Mouse (Mus musculus) hindbrain, embryonic 16.5 days (tissue): Measurements from ENCODE around the gene Cep128. TPM values are rescaled to one million over a fixed set of nuclear protein-coding genes. Genes with fewer than 3 reads are reported as not detected.
"Not testable (repeated sequence)": the region's sequence is repeated elsewhere in the genome, so short reads cannot be mapped to it uniquely, and the experiment has no call there.

Experiments
- ATAC-seq: fragments of 200-750 bp; cut with Nextera tagmentation; 2 replicates; pipeline ENCODE4 v1.8.0; 2017; ENCODE audit warnings: moderate TSS enrichment, moderate library complexity
- H3K27ac ChIP-seq: fragments of 300-500 bp; sonication (generic); 2 replicates; pipeline ENCODE4 v1.5.1; 2014; ENCODE audit warnings: low read depth, mild to moderate bottlenecking, control low read depth, low read length, moderate library complexity
- H3K27me3 ChIP-seq: fragments of 300-500 bp; sonication (generic); replicated peaks from 2 replicates; pipeline ENCODE4 v1.6.1; 2014; ENCODE audit warnings: low read length; ENCODE audit not compliant: control insufficient read depth, insufficient read depth
- H3K36me3 ChIP-seq: fragments of 300-500 bp; sonication (generic); 2 replicates; pipeline ENCODE4 v1.6.1; 2014; ENCODE audit warnings: mild to moderate bottlenecking, low read length, moderate library complexity, mixed read lengths; ENCODE audit not compliant: control insufficient read depth, insufficient read depth
- H3K4me1 ChIP-seq: fragments of 300-500 bp; sonication (generic); 2 replicates; pipeline ENCODE4 v1.6.1; 2014; ENCODE audit warnings: low read depth, low read length; ENCODE audit not compliant: control insufficient read depth, insufficient read depth
- H3K4me2 ChIP-seq: fragments of 300-500 bp; sonication (generic); 2 replicates; pipeline ENCODE4 v1.6.1; 2014; ENCODE audit warnings: mild to moderate bottlenecking, low read length, control low read depth, moderate library complexity
- H3K4me3 ChIP-seq: fragments of 300-500 bp; sonication (generic); 2 replicates; pipeline ENCODE4 v1.5.1; 2014; ENCODE audit warnings: mild to moderate bottlenecking, low read length, control low read depth, moderate library complexity
- H3K9ac ChIP-seq: fragments of 300-500 bp; sonication (generic); 2 replicates; pipeline ENCODE4 v1.6.1; 2014; ENCODE audit warnings: low read depth, mild to moderate bottlenecking, control low read depth, low read length, moderate library complexity
- H3K9me3 ChIP-seq: fragments of 300-500 bp; sonication (generic); 2 replicates; pipeline ENCODE4 v1.6.1; 2014; ENCODE audit warnings: mild to moderate bottlenecking, low read length, moderate library complexity; ENCODE audit not compliant: control insufficient read depth
- WGBS: fragments of 180-500 bp; shearing (Covaris S2); extraction: QIAGEN DNeasy Blood & Tissue Kit; methylation state at CpG from one replicate; pipeline ENCODE4 v1.1.7; 2014; 5-methylcytosine and 5-hydroxymethylcytosine counted together
- polyA plus RNA-seq: library from polyadenylated mRNA; unstranded; fragments of >200 nt; fragmentation: Nextera tagmentation; extraction: Ambion mirVana; gene quantifications from 2 replicates; pipeline ENCODE4 v1.2.1, GENCODE M21; 2015

Gene Cep128
- polyA plus RNA-seq, 1 experiment from 2014 or later: 4.7 TPM

- 0 out of 2 replicates have a peak, but pooled peaks cover 2% of the 10 kb centered on the region for H3K27me3 ChIP-seq
- H3K4me2 ChIP-seq: no peak overlapping the region
- H3K27ac ChIP-seq: no peak overlapping the region
- no peak overlapping the region for H3K9ac ChIP-seq
- H3K36me3 ChIP-seq: no peaks in the 10 kb centered on the region
- peaks cover 13% of the 10 kb centered on the region for H3K4me1 ChIP-seq
- ATAC-seq: peak; percentile 95
- 25% methylated on average over 7 of the region's 7 CpGs for WGBS
- no peak overlapping the region for H3K4me3 ChIP-seq
- no peaks in the 10 kb centered on the region for H3K9me3 ChIP-seq
Observed at GRCm38 (mm10) chr12:91412461-91413182, 28.4 kb upstream of the Cep128 start.

- Histone ChIP-seq H3K9me3 (no peaks in the 10 kb centered on the region), H3K36me3 (no peaks in the 10 kb centered on the region), H3K4me2 (no peak overlapping the region), H3K4me1 (peaks cover 13% of the 10 kb centered on the region), H3K27ac (no peak overlapping the region), H3K27me3 (no peaks in the 10 kb centered on the region; the same call in 1 of the 2 replicates), H3K4me3 (no peak overlapping the region), H3K9ac (no peak overlapping the region)
- WGBS: 86% methylated on average over 4 of the region's 4 CpGs
- ATAC-seq: no peak
Observed at GRCm38 (mm10) chr12:91410306-91410705, 26.1 kb upstream of the Cep128 start.

- WGBS: 5% methylated on average over 12 of the region's 12 CpGs
- ATAC-seq: no peak; the same call in 1 of the 2 replicates
Observed at GRCm38 (mm10) chr12:91401049-91401352, 16.8 kb upstream of the Cep128 start.

GRCm38 (mm10) chr12:91400232-91401048 is 16.2 kb upstream of the Cep128 start:
- H3K4me1 ChIP-seq: peaks cover 4% of the 10 kb centered on the region
- H3K4me3 ChIP-seq: peak overlapping the region; percentile 47
- peak overlapping the region; percentile 94 for H3K4me2 ChIP-seq
- H3K36me3 ChIP-seq: no peaks in the 10 kb centered on the region
- H3K9ac ChIP-seq: peak overlapping the region; percentile 52
- no peak overlapping the region for H3K27ac ChIP-seq
- ATAC-seq: peak; percentile 97
- peaks cover 7% of the 10 kb centered on the region for H3K27me3 ChIP-seq
- WGBS: under 1% methylated on average over 36 of the region's 38 CpGs
- H3K9me3 ChIP-seq: no peaks in the 10 kb centered on the region

More at GRCm38 (mm10) chr12:91401049-91401352, 16.8 kb upstream of the Cep128 start:
- peak overlapping the region; percentile 47 for H3K4me3 ChIP-seq
- H3K36me3 ChIP-seq: no peaks in the 10 kb centered on the region
- H3K9me3 ChIP-seq: no peaks in the 10 kb centered on the region
- H3K27me3 ChIP-seq: peaks cover 7% of the 10 kb centered on the region
- H3K9ac ChIP-seq: peak overlapping the region; percentile 52
- H3K4me2 ChIP-seq: peak overlapping the region; percentile 94
- no peak overlapping the region for H3K27ac ChIP-seq
- H3K4me1 ChIP-seq: peaks cover 4% of the 10 kb centered on the region

GRCm38 (mm10) chr12:91383516-91384264 is 519 bp downstream of the Cep128 start:
- Histone ChIP-seq H3K4me2 (peak overlapping the region; percentile 98), H3K9me3 (no peaks in the 10 kb centered on the region), H3K27me3 (no peaks in the 10 kb centered on the region), H3K27ac (no peak overlapping the region), H3K36me3 (no peaks in the 10 kb centered on the region), H3K9ac (peak overlapping the region; percentile 63), H3K4me3 (peak overlapping the region; percentile 68), H3K4me1 (peaks cover 5% of the 10 kb centered on the region)
- WGBS: 8% methylated on average over 22 of the region's 22 CpGs
- peak; percentile 58 for ATAC-seq

- Histone ChIP-seq H3K27me3 (no peaks in the 10 kb centered on the region), H3K36me3 (no peaks in the 10 kb centered on the region), H3K9me3 (peaks cover 4% of the 10 kb centered on the region; the same call in 1 of the 2 replicates), H3K4me3 (no peak overlapping the region), H3K4me1 (no peaks in the 10 kb centered on the region), H3K9ac (no peak overlapping the region), H3K4me2 (no peak overlapping the region), H3K27ac (no peak overlapping the region)
- 92% methylated on average over 3 of the region's 3 CpGs for WGBS
- ATAC-seq: no peak
Observed at GRCm38 (mm10) chr12:91369173-91369572, 15.0 kb downstream of the Cep128 start.

- Histone ChIP-seq H3K27ac (no peak overlapping the region), H3K9me3 (no peaks in the 10 kb centered on the region), H3K36me3 (no peaks in the 10 kb centered on the region), H3K9ac (no peak overlapping the region), H3K27me3 (no peaks in the 10 kb centered on the region), H3K4me3 (no peak overlapping the region), H3K4me2 (no peak overlapping the region), H3K4me1 (no peaks in the 10 kb centered on the region)
- ATAC-seq: no peak
- 86% methylated on average over 8 of the region's 8 CpGs for WGBS
Observed at GRCm38 (mm10) chr12:91353783-91354182, 30.4 kb downstream of the Cep128 start.

GRCm38 (mm10) chr12:91338656-91339055 is 45.6 kb downstream of the Cep128 start:
- not testable (repeated sequence) for H3K4me1 ChIP-seq, ATAC-seq, H3K4me3 ChIP-seq, H3K36me3 ChIP-seq, H3K27me3 ChIP-seq, H3K9ac ChIP-seq, H3K27ac ChIP-seq, H3K9me3 ChIP-seq, H3K4me2 ChIP-seq
- 96% methylated on average over 13 of the region's 13 CpGs for WGBS

GRCm38 (mm10) chr12:91327527-91327926 is 56.7 kb downstream of the Cep128 start:
- WGBS: 85% methylated on average over 4 of the region's 4 CpGs
- no peak overlapping the region for H3K9ac ChIP-seq
- no peaks in the 10 kb centered on the region for H3K27me3 ChIP-seq
- no peaks in the 10 kb centered on the region for H3K36me3 ChIP-seq
- ATAC-seq: no peak
- no peak overlapping the region for H3K27ac ChIP-seq
- H3K4me3 ChIP-seq: no peak overlapping the region
- no peaks in the 10 kb centered on the region for H3K4me1 ChIP-seq
- no peak overlapping the region for H3K4me2 ChIP-seq
- H3K9me3 ChIP-seq: no peaks in the 10 kb centered on the region
